Comparison of ENCODE assay signal across 18 mouse cellular contexts in the genomic region with DNA sequence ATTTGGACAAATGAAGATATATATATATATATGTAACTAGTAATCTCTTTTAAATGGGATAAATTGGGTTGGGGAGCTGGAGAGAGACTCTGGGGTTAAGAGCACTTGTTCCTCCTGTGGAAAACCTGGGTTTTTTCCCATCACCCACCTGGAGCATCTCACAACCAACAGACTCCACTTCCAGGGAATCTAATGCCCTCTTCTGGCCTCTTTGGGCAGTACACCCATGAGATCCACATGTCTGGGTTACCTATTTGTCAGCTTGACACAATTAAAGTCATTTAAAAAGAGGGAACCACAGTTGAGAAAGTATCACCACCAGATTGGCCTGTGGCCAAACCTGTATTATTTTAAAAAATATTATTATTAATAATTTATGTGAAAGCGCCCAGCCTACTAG. TPM values are rescaled to one million over a fixed set of nuclear protein-coding genes. Genes with fewer than 3 reads are reported as not detected.
A peak's percentile ranks its signal among the peaks of the same experiment; 100 is the strongest.
DNase-seq lines count a peak whose midpoint lies in the region; ATAC-seq and TF ChIP-seq lines count a peak whose summit lies in the region.
"Had no signal": no experiment of that assay in that cellular context is flagged by ENCODE, and none has a peak within 500 bp of the region (broad histone marks: within the 10 kb centered on the region; RNA-seq: fewer than 3 reads in every experiment).

No protein-coding gene starts in this region.

- H3K4me3 ChIP-seq in intestine, postnatal 0 days (ENCODE audit: low read depth, low read length), result no peak overlapping the region
- no peak overlapping the region for H3K4me3 ChIP-seq in intestine, embryonic 15.5 days (replicated peaks)
- 0 out of 2 replicates have a peak overlapping the region, but pooled peaks have one; percentile 32 for H3K4me3 ChIP-seq in testis, adult 2 months (ENCODE audit: control insufficient read depth, low read depth, low read length)
- no peak overlapping the region for H3K4me3 ChIP-seq in embryonic facial prominence, embryonic 10.5 days
- H3K4me3 ChIP-seq: heart, embryonic 13.5 days; limb, embryonic 15.5 days; midbrain, embryonic 12.5 days had no signal

- no peaks in the 10 kb centered on the region; the same call in 1 of the 2 replicates for H3K36me3 ChIP-seq in intestine, postnatal 0 days (ENCODE audit: control insufficient read depth, insufficient read depth)
- no peaks in the 10 kb centered on the region for H3K36me3 ChIP-seq in intestine, embryonic 15.5 days
- no peaks in the 10 kb centered on the region; the same call in 1 of the 2 replicates for H3K36me3 ChIP-seq in testis, adult 2 months (ENCODE audit: control insufficient read depth, insufficient read depth, low read length)
- H3K36me3 ChIP-seq in embryonic facial prominence, embryonic 10.5 days (replicated peaks), result peaks cover 7% of the 10 kb centered on the region
- H3K36me3 ChIP-seq: limb, embryonic 15.5 days; midbrain, embryonic 12.5 days had no signal

- no peak overlapping the region for H3K9ac ChIP-seq in intestine, postnatal 0 days (ENCODE audit: low read depth, low read length)
- H3K9ac ChIP-seq in intestine, embryonic 15.5 days, result no peak overlapping the region
- H3K9ac ChIP-seq: heart, embryonic 13.5 days; limb, embryonic 15.5 days; midbrain, embryonic 12.5 days had no signal

- H3K27ac ChIP-seq in intestine, postnatal 0 days (ENCODE audit: low read depth, low read length), result no peak overlapping the region
- no peak overlapping the region for H3K27ac ChIP-seq in intestine, embryonic 15.5 days
- no peak overlapping the region for H3K27ac ChIP-seq in testis, adult 2 months (ENCODE audit: control insufficient read depth, insufficient read depth, low read depth, low read length)
- H3K27ac ChIP-seq in embryonic facial prominence, embryonic 10.5 days (replicated peaks), result no peak overlapping the region
- H3K27ac ChIP-seq: heart, embryonic 13.5 days; limb, embryonic 15.5 days; midbrain, embryonic 12.5 days had no signal

- H3K27me3 ChIP-seq in intestine, postnatal 0 days (replicated peaks; ENCODE audit: control insufficient read depth, insufficient read depth, low read length), result no peaks in the 10 kb centered on the region
- H3K27me3 ChIP-seq in intestine, embryonic 15.5 days (replicated peaks), result no peaks in the 10 kb centered on the region
- H3K27me3 ChIP-seq in testis, adult 2 months (ENCODE audit: control insufficient read depth, insufficient read depth, low read length), result no peaks in the 10 kb centered on the region
- no peaks in the 10 kb centered on the region for H3K27me3 ChIP-seq in embryonic facial prominence, embryonic 10.5 days (replicated peaks; ENCODE audit: low read depth, poor library complexity, severe bottlenecking)
- H3K27me3 ChIP-seq: heart, embryonic 13.5 days; limb, embryonic 15.5 days; midbrain, embryonic 12.5 days had no signal

- 100% methylated on average over 1 of the region's 1 CpGs for WGBS in intestine, postnatal 0 days
- WGBS in intestine, embryonic 15.5 days, result 100% methylated on average over 1 of the region's 1 CpGs
- WGBS in embryonic facial prominence, embryonic 10.5 days, result 97% methylated on average over 1 of the region's 1 CpGs

- H3K4me1 ChIP-seq in intestine, postnatal 0 days (replicated peaks; ENCODE audit: control insufficient read depth, insufficient read depth, low read length), result no peaks in the 10 kb centered on the region
- no peaks in the 10 kb centered on the region for H3K4me1 ChIP-seq in intestine, embryonic 15.5 days (replicated peaks)
- H3K4me1 ChIP-seq in testis, adult 2 months (ENCODE audit: control insufficient read depth, insufficient read depth, low read length), result no peaks in the 10 kb centered on the region
- H3K4me1 ChIP-seq in embryonic facial prominence, embryonic 10.5 days, result 0 out of 2 replicates have a peak, but pooled peaks cover 2% of the 10 kb centered on the region
- H3K4me1 ChIP-seq: heart, embryonic 13.5 days; limb, embryonic 15.5 days; midbrain, embryonic 12.5 days had no signal

- ATAC-seq in intestine, postnatal 0 days, result no peak
- no peak for ATAC-seq in intestine, embryonic 15.5 days
- ATAC-seq: forebrain, embryonic 16.5 days; intestine, embryonic 16.5 days had no signal

- no peaks in the 10 kb centered on the region for H3K9me3 ChIP-seq in intestine, postnatal 0 days (ENCODE audit: control insufficient read depth)
- H3K9me3 ChIP-seq in intestine, embryonic 15.5 days, result no peaks in the 10 kb centered on the region
- H3K9me3 ChIP-seq in embryonic facial prominence, embryonic 10.5 days, result no peaks in the 10 kb centered on the region
- H3K9me3 ChIP-seq: limb, embryonic 15.5 days; midbrain, embryonic 12.5 days had no signal

- TF ChIP-seq POLR2A in testis, adult 2 months (IDR thresholded peaks at IDR 0.05; ENCODE audit: control insufficient read depth, low read depth, low read length), result no peak

- TF ChIP-seq CTCF in intestine, postnatal 0 days (IDR thresholded peaks at IDR 0.05; ENCODE audit: low read depth), result peak; percentile 43; the same call in 1 of the 2 replicates
- TF ChIP-seq CTCF in testis, adult 2 months (IDR thresholded peaks at IDR 0.05; ENCODE audit: control insufficient read depth, insufficient read depth, insufficient replicate concordance, low read depth, low read length), result no peak

- H3K4me2 ChIP-seq in intestine, postnatal 0 days (replicated peaks; ENCODE audit: low read depth), result no peak overlapping the region
- no peak overlapping the region for H3K4me2 ChIP-seq in intestine, embryonic 15.5 days (replicated peaks)
- H3K4me2 ChIP-seq: heart, embryonic 13.5 days; limb, embryonic 15.5 days; midbrain, embryonic 12.5 days had no signal

- no peak for DNase-seq in testis, postnatal 10 days (ENCODE audit: low spot score)
- DNase-seq in ZHBTc4 (ENCODE audit: low read depth, low spot score), result peak; percentile 77
- no peak for DNase-seq in adrenal gland, postnatal 36 days
- no peak for DNase-seq in embryonic facial prominence, embryonic 10.5 days (ENCODE audit: low spot score)
- DNase-seq: cerebellum, adult 2 months; gastrocnemius, postnatal 36 days; kidney, postnatal 4 days; lung, postnatal 4 days; right cerebral cortex, postnatal 4 days; thymus, postnatal 14 days had no signal

RNA-seq across cellular contexts. Expression of a gene that starts 52.9 kb away (rescaled TPM):
- polyA plus RNA-seq in intestine, postnatal 0 days (2015; fragmentation: Nextera tagmentation; extraction: Ambion mirVana), result not detected in 2 replicates
- polyA plus RNA-seq in intestine, embryonic 15.5 days (2015; fragmentation: Nextera tagmentation; extraction: Ambion mirVana), result not detected in 2 replicates
- 0.02 TPM in 1 of 2 replicates, not detected in the other for polyA plus RNA-seq in testis, adult 2 months (2012; rRNA removed)
- not detected for total RNA-seq in adrenal gland, postnatal 36 days (2021)
- 2.8 and 3.2 TPM in 2 replicates for polyA plus RNA-seq in embryonic facial prominence, embryonic 10.5 days (2016; fragmentation: Nextera tagmentation; extraction: Ambion mirVana)
- total RNA-seq: gastrocnemius, postnatal 36 days had no signal
- polyA plus RNA-seq: heart, embryonic 13.5 days; intestine, embryonic 16.5 days had no signal
